Mouse (Mus musculus): ENCODE measurements at regions not wholly inside any gene's neighbourhood (a gene's known extent, or its start where the extent isn't known, plus 50 kb on each side); places are given as distances from the start of the nearest gene placed in this dataset.

- TF ChIP-seq CTCF (IDR thresholded peaks at IDR 0.05; ENCODE audit: borderline replicate concordance, extremely low read depth, insufficient read depth, insufficient read length) (no peak), POLR2A (IDR thresholded peaks at IDR 0.05; ENCODE audit: borderline replicate concordance, extremely low read depth, insufficient read depth, insufficient read length, poor library complexity, severe bottlenecking) (no peak)
Measured at GRCm38 (mm10) chr1:193543284-193543683, 173.2 kb upstream of the Camk1g start.
